Mouse (Mus musculus) forebrain, embryonic 11.5 days (tissue): ENCODE measurements around the gene Osgep. TPM values are rescaled to one million over a fixed set of nuclear protein-coding genes. Genes with fewer than 3 reads are reported as not detected.

Source experiments
- ATAC-seq: fragments of 200-750 bp; cut with Nextera tagmentation; replicated peaks from 2 replicates; pipeline ENCODE4 v1.8.0; 2017; ENCODE audit warnings: moderate TSS enrichment; ENCODE audit not compliant: low FRiP score
- DNase-seq: peaks from one replicate; pipeline ENCODE4 v3.0.0-alpha.2; 2017; ENCODE audit warnings: low spot score
- H3K27ac ChIP-seq: fragments of 300-500 bp; sonication (generic); 2 replicates; pipeline ENCODE4 v1.5.1; 2014; ENCODE audit warnings: low read depth, low read length
- H3K27me3 ChIP-seq: fragments of 300-500 bp; sonication (generic); 2 replicates; pipeline ENCODE4 v1.6.1; 2014; ENCODE audit warnings: mild to moderate bottlenecking, low read length, mixed read lengths; ENCODE audit not compliant: control insufficient read depth, insufficient read depth
- H3K36me3 ChIP-seq: fragments of 300-500 bp; sonication (generic); 2 replicates; pipeline ENCODE4 v1.6.1; 2014; ENCODE audit warnings: mild to moderate bottlenecking, low read length, moderate library complexity, mixed read lengths; ENCODE audit not compliant: control insufficient read depth, insufficient read depth
- H3K4me1 ChIP-seq: fragments of 300-500 bp; sonication (generic); replicated peaks from 2 replicates; pipeline ENCODE4 v1.6.1; 2014; ENCODE audit warnings: low read length, mixed read lengths; ENCODE audit not compliant: control insufficient read depth, insufficient read depth
- H3K4me2 ChIP-seq: fragments of 300-500 bp; sonication (generic); 2 replicates; pipeline ENCODE4 v1.6.1; 2014; ENCODE audit warnings: low read depth, mild to moderate bottlenecking, low read length, moderate library complexity, mixed read lengths; ENCODE audit not compliant: severe bottlenecking
- H3K4me3 ChIP-seq: fragments of 300-500 bp; sonication (generic); 2 replicates; pipeline ENCODE4 v1.5.1; 2014; ENCODE audit warnings: low read depth, low read length
- H3K9ac ChIP-seq: fragments of 300-500 bp; sonication (generic); 2 replicates; pipeline ENCODE4 v1.6.1; 2014; ENCODE audit warnings: low read length
- H3K9me3 ChIP-seq: fragments of 300-500 bp; sonication (generic); 2 replicates; pipeline ENCODE4 v1.6.1; 2016; ENCODE audit warnings: low read length, mixed read lengths; ENCODE audit not compliant: control insufficient read depth
- WGBS: fragments of 180-500 bp; shearing (Covaris S2); extraction: QIAGEN DNeasy Blood & Tissue Kit; methylation state at CpG from one replicate; pipeline ENCODE4 v1.1.7; 2014; 5-methylcytosine and 5-hydroxymethylcytosine counted together
- polyA plus RNA-seq: library from polyadenylated mRNA; unstranded; fragments of >200 nt; fragmentation: Nextera tagmentation; extraction: Ambion mirVana; gene quantifications from 2 replicates; pipeline ENCODE4 v1.2.1, GENCODE M21; 2014

Osgep gene
- polyA plus RNA-seq, 1 experiment from 2014 or later, result 158 TPM

DNA sequence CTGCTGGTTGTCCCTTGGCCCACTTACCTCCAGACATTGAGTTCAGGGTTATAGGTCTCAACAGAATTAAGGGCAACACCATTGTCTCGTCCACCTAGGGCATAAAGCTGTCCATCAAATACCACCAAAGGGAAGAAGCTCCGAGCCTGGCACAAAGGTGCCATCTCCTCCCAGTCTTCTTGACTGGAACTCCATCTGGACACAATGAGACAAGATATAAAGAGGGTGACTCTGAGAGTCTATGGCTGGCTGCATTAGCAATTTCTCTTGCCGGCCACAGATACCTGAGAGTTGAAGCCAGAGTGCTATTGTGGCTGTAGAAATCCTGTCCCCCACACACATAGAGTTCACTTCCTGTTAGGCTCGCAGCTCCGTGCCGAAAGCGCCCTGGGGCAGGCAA, 32.6 kb downstream of the Osgep start:
- Histone ChIP-seq H3K4me2 (no peak overlapping the region), H3K36me3 (no peaks in the 10 kb centered on the region), H3K27ac (no peak overlapping the region), H3K9me3 (no peaks in the 10 kb centered on the region), H3K4me1 (0 out of 2 replicates have a peak, but pooled peaks cover 3% of the 10 kb centered on the region), H3K4me3 (no peak overlapping the region), H3K27me3 (no peaks in the 10 kb centered on the region; the same call in 1 of the 2 replicates), H3K9ac (no peak overlapping the region)
- no peak for DNase-seq
- no peak for ATAC-seq
- WGBS, result 86% methylated on average over 7 of the region's 7 CpGs

DNA sequence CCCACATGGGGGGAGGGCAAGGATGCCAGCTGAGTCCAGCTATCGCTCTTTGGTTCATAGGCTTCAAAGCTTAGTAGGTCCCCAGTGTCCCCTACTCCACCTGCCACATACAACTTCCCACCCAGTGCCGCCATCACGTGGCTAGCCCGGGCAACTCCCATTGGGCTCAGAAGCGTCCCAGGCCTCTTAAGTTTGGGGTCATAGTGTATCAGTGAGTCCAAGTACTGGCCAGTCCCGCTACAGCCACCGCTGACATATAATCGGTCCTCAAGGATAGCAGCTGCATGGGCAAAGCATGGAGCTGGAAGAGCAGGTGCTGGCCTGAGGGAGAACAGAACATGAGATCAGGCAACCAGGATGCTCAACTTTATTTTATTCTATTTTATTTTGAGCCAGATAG, 33.1 kb downstream of the Osgep start:
- Histone ChIP-seq H3K4me3 (no peak overlapping the region), H3K27ac (no peak overlapping the region), H3K4me1 (no peaks in the 10 kb centered on the region), H3K9ac (no peak overlapping the region), H3K36me3 (no peaks in the 10 kb centered on the region), H3K27me3 (no peaks in the 10 kb centered on the region; the same call in 1 of the 2 replicates), H3K9me3 (no peaks in the 10 kb centered on the region), H3K4me2 (no peak overlapping the region)
- ATAC-seq (no peak), DNase-seq (no peak)
- 95% methylated on average over 8 of the region's 8 CpGs for WGBS

DNA sequence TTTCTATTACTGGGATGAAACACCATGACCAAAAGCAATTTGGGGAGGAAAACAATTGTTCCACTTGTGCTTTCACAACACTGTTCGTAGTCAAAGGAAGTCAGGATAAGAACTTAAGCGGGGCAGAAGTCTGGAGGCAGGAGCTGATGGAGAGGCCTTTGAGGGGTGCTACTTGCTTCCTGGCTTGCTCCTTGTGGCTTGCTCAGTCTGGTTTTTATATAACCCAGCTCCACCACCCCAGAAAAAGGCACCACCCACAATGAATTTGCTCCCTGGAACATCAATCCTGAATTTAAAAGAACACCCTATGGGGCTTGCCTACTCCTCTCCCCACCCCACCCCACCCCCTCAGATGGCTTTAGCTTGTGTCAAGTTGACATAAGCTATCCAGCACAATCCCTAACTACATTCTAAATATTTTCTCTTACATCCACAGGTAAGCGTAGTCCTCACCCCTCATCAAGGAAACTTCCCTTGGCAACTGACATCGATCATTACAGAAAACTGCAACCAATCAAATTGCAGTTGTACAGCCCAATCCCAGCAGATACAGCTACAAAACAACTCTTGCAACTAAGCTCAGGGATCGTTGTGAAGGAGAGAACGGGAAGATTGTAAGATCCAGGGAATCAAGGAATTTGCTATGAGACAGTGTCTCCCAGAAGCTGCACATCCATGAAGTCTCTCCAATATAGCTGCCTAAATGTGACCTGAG, 48.3 kb downstream of the Osgep start:
- H3K4me3 ChIP-seq, result no peak overlapping the region
- H3K9me3 ChIP-seq, result no peaks in the 10 kb centered on the region
- DNase-seq (no peak), ATAC-seq (no peak)
- no peaks in the 10 kb centered on the region for H3K4me1 ChIP-seq
- no peak overlapping the region for H3K4me2 ChIP-seq
- H3K36me3 ChIP-seq, result no peaks in the 10 kb centered on the region
- 86% methylated on average over 6 of the region's 6 CpGs for WGBS
- no peak overlapping the region for H3K9ac ChIP-seq
- no peak overlapping the region for H3K27ac ChIP-seq
- no peaks in the 10 kb centered on the region for H3K27me3 ChIP-seq

DNA sequence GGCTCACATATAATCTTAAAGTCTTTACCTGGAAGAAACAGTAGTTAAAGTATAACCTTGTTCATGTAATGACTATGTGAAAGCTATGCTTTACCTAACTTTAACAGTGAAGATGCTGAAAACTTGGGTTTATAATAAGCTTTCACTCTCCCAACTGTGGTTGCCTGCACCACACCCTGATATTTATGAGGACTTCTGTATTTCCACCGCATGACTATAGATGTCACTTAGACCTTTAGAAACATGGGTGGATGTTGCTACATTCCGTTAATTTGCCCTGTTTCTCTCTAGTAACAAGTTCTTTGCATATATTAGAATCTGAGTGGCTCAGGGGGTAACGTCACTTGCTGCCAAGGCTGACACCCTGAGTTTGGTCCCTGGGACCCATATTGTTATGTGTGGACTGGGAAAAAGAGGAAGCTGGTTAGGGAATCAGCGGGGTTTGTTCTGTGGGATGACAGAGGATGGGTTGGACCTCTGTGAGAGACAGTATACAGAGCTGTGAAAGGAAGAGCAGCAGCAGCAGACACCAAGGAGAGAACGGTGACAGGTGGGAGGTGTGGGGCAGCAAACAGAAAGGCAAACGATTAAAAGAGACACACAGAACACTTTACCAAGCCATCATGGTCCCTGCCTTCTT, 49.0 kb downstream of the Osgep start:
- ATAC-seq, result no peak
- H3K9ac ChIP-seq, result no peak overlapping the region
- H3K4me2 ChIP-seq, result no peak overlapping the region
- no peaks in the 10 kb centered on the region for H3K36me3 ChIP-seq
- no peaks in the 10 kb centered on the region for H3K4me1 ChIP-seq
- no peak overlapping the region for H3K4me3 ChIP-seq
- H3K9me3 ChIP-seq, result no peaks in the 10 kb centered on the region
- 82% methylated on average over 6 of the region's 6 CpGs for WGBS
- no peaks in the 10 kb centered on the region for H3K27me3 ChIP-seq
- no peak for DNase-seq
- H3K27ac ChIP-seq, result no peak overlapping the region

DNA sequence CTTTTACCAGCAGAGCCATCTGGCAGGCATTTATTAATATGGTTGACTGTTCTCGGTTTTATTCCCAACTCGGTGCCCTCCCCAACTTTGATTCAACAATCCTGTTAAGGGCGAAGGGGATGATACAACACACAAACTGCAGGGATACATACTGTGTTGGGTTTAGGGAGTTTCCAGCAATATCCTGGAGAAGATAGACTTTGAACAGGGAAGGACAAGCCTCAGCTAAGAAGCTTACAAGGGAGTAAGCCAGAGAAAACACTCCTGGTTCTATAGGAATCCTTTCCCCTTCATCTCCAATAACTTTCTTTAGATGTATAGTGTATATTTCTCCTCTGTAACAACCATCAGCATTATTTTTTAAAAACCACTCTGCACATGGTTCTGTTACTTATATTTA, 49.5 kb downstream of the Osgep start:
- Histone ChIP-seq H3K4me1 (no peaks in the 10 kb centered on the region), H3K27ac (no peak overlapping the region), H3K27me3 (no peaks in the 10 kb centered on the region), H3K9ac (no peak overlapping the region), H3K9me3 (no peaks in the 10 kb centered on the region), H3K36me3 (no peaks in the 10 kb centered on the region), H3K4me3 (no peak overlapping the region), H3K4me2 (no peak overlapping the region)
- ATAC-seq, result no peak
- WGBS, result 91% methylated on average over 3 of the region's 3 CpGs
- no peak for DNase-seq

DNA sequence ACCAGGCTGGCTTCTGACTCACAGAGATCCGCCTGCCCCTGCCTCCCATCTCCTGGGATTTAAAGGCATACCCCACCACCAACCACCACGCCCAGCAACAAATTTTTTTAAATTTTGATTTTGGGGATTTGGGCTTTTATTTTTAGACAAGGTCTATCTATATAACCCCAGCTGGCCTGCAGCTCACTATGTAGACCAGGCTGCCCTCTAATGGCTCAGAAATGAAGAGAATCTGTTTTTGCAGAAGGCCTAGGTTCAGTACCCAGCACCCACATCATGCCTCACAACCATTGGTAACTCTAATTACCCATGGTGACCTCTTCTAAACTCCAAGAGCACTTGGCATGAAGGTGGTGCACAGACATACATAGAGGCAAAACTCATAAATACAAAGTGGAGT, 53.4 kb downstream of the Osgep start:
- no peak for ATAC-seq
- H3K4me2 ChIP-seq, result no peak overlapping the region
- 86% methylated on average over 2 of the region's 2 CpGs for WGBS

DNA sequence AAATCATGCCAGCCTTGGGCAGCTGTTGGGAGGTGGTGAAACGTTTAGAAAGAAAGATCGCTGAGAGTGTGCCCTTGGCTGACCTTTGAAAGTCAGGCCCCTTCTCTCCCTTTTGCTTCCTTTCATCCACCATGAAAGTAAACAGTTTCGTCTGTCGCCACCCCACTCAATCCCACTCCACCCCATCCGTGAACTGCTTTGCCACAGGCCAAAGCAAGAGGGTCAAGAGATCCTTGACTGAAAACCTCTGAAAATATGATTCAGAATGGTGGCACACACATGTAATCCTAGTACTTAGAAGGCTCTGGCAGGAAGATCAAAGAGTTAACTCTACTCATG, 53.9 kb downstream of the Osgep start:
- Histone ChIP-seq H3K27ac (no peak overlapping the region), H3K4me2 (peak overlapping the region; percentile 62), H3K27me3 (no peaks in the 10 kb centered on the region), H3K4me1 (no peaks in the 10 kb centered on the region), H3K36me3 (no peaks in the 10 kb centered on the region), H3K4me3 (peak overlapping the region; percentile 47), H3K9ac (peak overlapping the region; percentile 65), H3K9me3 (no peaks in the 10 kb centered on the region)
- DNase-seq (no peak), ATAC-seq (no peak)
- WGBS, result 31% methylated on average over 5 of the region's 5 CpGs

More for the DNA sequence above, 53.4 kb downstream of the Osgep start:
- Histone ChIP-seq H3K4me1 (no peaks in the 10 kb centered on the region), H3K9ac (no peak overlapping the region), H3K9me3 (no peaks in the 10 kb centered on the region), H3K27me3 (no peaks in the 10 kb centered on the region), H3K27ac (no peak overlapping the region), H3K36me3 (no peaks in the 10 kb centered on the region), H3K4me3 (no peak overlapping the region)
- DNase-seq, result no peak

DNA sequence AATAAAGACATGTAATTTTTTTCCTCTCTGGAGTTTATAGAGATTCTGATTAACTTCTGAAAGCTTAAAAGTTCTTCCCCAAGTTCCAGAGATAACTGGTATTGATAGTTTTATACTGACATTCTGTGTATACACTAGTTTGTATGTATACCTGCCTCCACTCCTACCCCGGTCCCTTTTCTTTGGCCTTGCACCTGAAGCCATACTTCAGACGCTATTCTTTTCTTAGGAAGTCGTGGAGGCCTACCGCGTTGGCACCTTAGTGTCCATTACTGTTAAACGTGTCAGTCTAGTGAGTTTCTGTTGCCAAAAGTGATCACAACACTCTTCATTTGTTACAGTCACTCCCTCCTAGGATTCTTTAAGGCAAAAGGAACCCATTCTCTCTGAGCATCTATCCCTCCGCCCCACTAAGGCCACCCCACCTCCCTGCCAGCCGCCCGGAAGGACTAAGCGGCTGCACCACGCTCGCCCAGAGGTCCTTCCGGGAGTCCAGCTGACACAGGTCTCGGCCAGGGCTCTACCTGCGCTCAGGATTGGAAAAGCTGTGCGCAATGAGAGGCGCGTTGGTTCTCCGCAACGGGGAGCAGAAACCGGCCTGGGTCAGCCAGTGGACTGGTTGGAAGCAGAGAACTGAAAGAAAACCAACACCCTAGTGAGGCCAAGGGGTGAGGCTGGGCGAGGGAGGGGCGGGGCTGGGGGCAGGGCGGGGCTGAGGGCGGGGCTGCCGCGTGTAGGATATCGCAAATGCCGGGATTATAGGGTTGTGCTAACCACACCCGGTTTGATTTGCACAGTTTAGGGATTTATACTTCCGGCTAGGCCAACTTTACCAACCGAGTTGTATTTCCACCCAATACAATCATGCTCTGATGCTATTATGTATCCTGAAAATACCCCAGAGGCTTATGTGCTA, 54.5 kb downstream of the Osgep start, which contains the start of gene Tep1:
Gene Tep1, minus strand, starts transcription at position 672 of the 916 bp plus-strand sequence.
- ATAC-seq (peak; percentile 92), DNase-seq (peak; percentile 81)
- no peaks in the 10 kb centered on the region for H3K4me1 ChIP-seq
- no peaks in the 10 kb centered on the region for H3K36me3 ChIP-seq
- no peak within 1 kb of the TSS for H3K27ac ChIP-seq
- no peaks in the 10 kb centered on the region for H3K27me3 ChIP-seq
- peak within 1 kb of the TSS; percentile 62 for H3K4me2 ChIP-seq
- H3K9me3 ChIP-seq, result no peaks in the 10 kb centered on the region
- H3K9ac ChIP-seq, result peak within 1 kb of the TSS; percentile 65
- H3K4me3 ChIP-seq, result peak within 1 kb of the TSS; percentile 47
- WGBS, result 7% methylated on average over 32 of the region's 32 CpGs
